Mouse (Mus musculus): Measurements from ENCODE around the gene Prdx6. TPM values are rescaled to one million over a fixed set of nuclear protein-coding genes. Genes with fewer than 3 reads are reported as not detected.

The Prdx6 gene
- total and polyA plus RNA-seq, 3 experiments = 102 to 277 (median 232) TPM

- no peak overlapping the region for H3K27ac ChIP-seq (ENCODE audit: insufficient read depth, low read depth)
- H3K27me3 ChIP-seq (replicated peaks) = no peaks in the 10 kb centered on the region
- peaks cover 22 to 57% of the 10 kb centered on the region in 2 experiments for H3K36me3 ChIP-seq (replicated peaks in 1 of 2; ENCODE audit: control insufficient read depth in 1 of 2, insufficient read depth in 1 of 2, low read length in 1 of 2)
- H3K4me2 ChIP-seq (ENCODE audit: insufficient read depth, low read depth, poor library complexity, severe bottlenecking) = no peak overlapping the region; the same call in 1 of the 2 replicates
- H3K4me1 ChIP-seq (ENCODE audit: control insufficient read depth in 1 of 2, insufficient read depth in 2 of 2) = peaks cover 4 to 51% of the 10 kb centered on the region in 2 experiments
- no peak overlapping the region for H3K9ac ChIP-seq (ENCODE audit: insufficient read depth, low read depth)
- H3K79me2 ChIP-seq (replicated peaks; ENCODE audit: control insufficient read depth, extremely low read depth, insufficient read depth, poor library complexity, severe bottlenecking) = peaks cover 30% of the 10 kb centered on the region
- in situ Hi-C loops (cut with MboI; ENCODE audit: low pct_ligation_motif_present, low pct_unique_long_range_greater_than_20kb, low sequenced_read_pairs) = no loop called here
- no peak for TF ChIP-seq BHLHE40 (IDR thresholded peaks at IDR 0.05; ENCODE audit: low read depth, low read length)
- no peak for TF ChIP-seq ZMIZ1 (IDR thresholded peaks at IDR 0.05; ENCODE audit: low read depth, low read length)
- no peak for TF ChIP-seq CHD1 (IDR thresholded peaks at IDR 0.05; ENCODE audit: low read depth, low read length)
- TF ChIP-seq SIN3A (IDR thresholded peaks at IDR 0.05; ENCODE audit: low read length) = no peak
- no peak for TF ChIP-seq GABPA (IDR thresholded peaks at IDR 0.05; ENCODE audit: insufficient replicate concordance, low read depth, low read length)
- TF ChIP-seq E2F4 (IDR thresholded peaks at IDR 0.05; ENCODE audit: insufficient replicate concordance, low read depth, low read length) = no peak
- no peak for TF ChIP-seq JUND (conservative IDR thresholded peaks at IDR 0.05; ENCODE audit: low read depth, low read length)
- dilution Hi-C loops (cut with MboI; ENCODE audit: extremely low pct_ligation_motif_present, extremely low pct_unique_long_range_greater_than_20kb, low sequenced_read_pairs) = no loop called here
- no peak overlapping the region for H3K4me3 ChIP-seq (replicated peaks in 1 of 3; ENCODE audit: low read depth in 2 of 3, low read length in 2 of 3, poor library complexity in 1 of 3)
- no peaks in the 10 kb centered on the region for H3K9me3 ChIP-seq (replicated peaks; ENCODE audit: low read length)
- DNase-seq (ENCODE audit: extremely low read depth) = no peak
These were observed 3.1 kb downstream of the Prdx6 start for GRCm38 (mm10) chr1:161247643-161248580.

DNA sequence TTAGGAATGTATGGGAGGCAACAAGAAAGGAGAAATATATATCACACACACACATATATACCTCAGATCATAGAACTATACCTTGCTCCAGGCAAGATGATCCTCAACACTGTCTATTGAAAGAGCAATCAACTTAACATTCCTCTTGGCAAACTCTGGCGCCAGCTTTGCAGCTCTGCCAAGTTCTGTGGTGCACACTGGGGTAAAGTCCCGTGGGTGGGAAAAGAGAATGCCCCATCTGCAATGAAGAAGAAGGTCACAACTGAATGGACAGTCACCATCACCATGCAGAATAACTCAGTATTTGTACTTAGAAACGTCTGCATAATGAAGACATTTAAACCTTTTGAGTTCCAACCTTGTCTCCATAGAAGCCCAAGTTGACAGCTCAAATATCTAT, 3.8 kb downstream of the Prdx6 start:
- Histone ChIP-seq H3K79me2 (replicated peaks; ENCODE audit: control insufficient read depth, extremely low read depth, insufficient read depth, poor library complexity, severe bottlenecking) (peaks cover 30% of the 10 kb centered on the region), H3K9ac (ENCODE audit: insufficient read depth, low read depth) (no peak overlapping the region), H3K27ac (ENCODE audit: insufficient read depth, low read depth) (no peak overlapping the region), H3K4me2 (ENCODE audit: insufficient read depth, low read depth, poor library complexity, severe bottlenecking) (no peak overlapping the region), H3K4me1 (ENCODE audit: control insufficient read depth in 1 of 2, insufficient read depth in 2 of 2) (peaks cover 4 to 47% of the 10 kb centered on the region in 2 experiments), H3K36me3 (replicated peaks in 1 of 2; ENCODE audit: control insufficient read depth in 1 of 2, insufficient read depth in 1 of 2, low read length in 1 of 2) (peaks cover 30 to 64% of the 10 kb centered on the region in 2 experiments), H3K9me3 (replicated peaks; ENCODE audit: low read length) (no peaks in the 10 kb centered on the region), H3K27me3 (replicated peaks) (no peaks in the 10 kb centered on the region), H3K4me3 (replicated peaks in 1 of 3; ENCODE audit: low read depth in 2 of 3, low read length in 2 of 3, poor library complexity in 1 of 3) (no peak overlapping the region)
- in situ Hi-C loops (cut with MboI; ENCODE audit: low pct_ligation_motif_present, low pct_unique_long_range_greater_than_20kb, low sequenced_read_pairs) = no loop called here
- no peak for DNase-seq (ENCODE audit: extremely low read depth)
- TF ChIP-seq SIN3A (IDR thresholded peaks at IDR 0.05; ENCODE audit: low read length) (no peak), JUND (conservative IDR thresholded peaks at IDR 0.05; ENCODE audit: low read depth, low read length) (no peak)
- dilution Hi-C loops (cut with MboI; ENCODE audit: extremely low pct_ligation_motif_present, extremely low pct_unique_long_range_greater_than_20kb, low sequenced_read_pairs) = no loop called here

- DNase-seq (ENCODE audit: extremely low read depth) = no peak
- no peak overlapping the region for H3K4me3 ChIP-seq (replicated peaks in 1 of 3; ENCODE audit: low read depth in 2 of 3, low read length in 2 of 3, poor library complexity in 1 of 3)
- H3K27me3 ChIP-seq (replicated peaks) = no peaks in the 10 kb centered on the region
- no peak overlapping the region for H3K27ac ChIP-seq (ENCODE audit: insufficient read depth, low read depth)
- TF ChIP-seq MXI1 (IDR thresholded peaks at IDR 0.05; ENCODE audit: low read depth, low read length) = no peak
- no peak for TF ChIP-seq JUN (IDR thresholded peaks at IDR 0.05; ENCODE audit: insufficient read depth, low read depth, low read length)
- TF ChIP-seq USF2 (conservative IDR thresholded peaks at IDR 0.05; ENCODE audit: low read depth, low read length) = no peak
- TF ChIP-seq CHD1 (IDR thresholded peaks at IDR 0.05; ENCODE audit: low read depth, low read length) = no peak
- no peak for TF ChIP-seq ZNF384 (IDR thresholded peaks at IDR 0.05; ENCODE audit: low read depth, low read length)
- no peak for TF ChIP-seq NRF1 (IDR thresholded peaks at IDR 0.05; ENCODE audit: low read depth, low read length)
- no peak for TF ChIP-seq MAX (IDR thresholded peaks at IDR 0.05; ENCODE audit: low read length)
- TF ChIP-seq ETS1 (conservative IDR thresholded peaks at IDR 0.05; ENCODE audit: low read depth, low read length) = no peak
- no peak for TF ChIP-seq POLR2A (IDR thresholded peaks at IDR 0.05; ENCODE audit: low read depth, low read length)
- TF ChIP-seq POLR2AphosphoS2 (IDR thresholded peaks at IDR 0.05; ENCODE audit: low read depth, low read length) = no peak
- no peak for TF ChIP-seq MEF2A (IDR thresholded peaks at IDR 0.05; ENCODE audit: borderline replicate concordance, low read depth, low read length)
- H3K9me3 ChIP-seq (replicated peaks; ENCODE audit: low read length) = no peaks in the 10 kb centered on the region
- no peaks in the 10 kb centered on the region for H3K4me1 ChIP-seq (ENCODE audit: control insufficient read depth in 1 of 2, insufficient read depth in 2 of 2)
- H3K4me2 ChIP-seq (ENCODE audit: insufficient read depth, low read depth, poor library complexity, severe bottlenecking) = no peak overlapping the region
- H3K9ac ChIP-seq (ENCODE audit: insufficient read depth, low read depth) = no peak overlapping the region
- peaks cover 32 to 56% of the 10 kb centered on the region in 2 experiments for H3K36me3 ChIP-seq (replicated peaks in 1 of 2; ENCODE audit: control insufficient read depth in 1 of 2, insufficient read depth in 1 of 2, low read length in 1 of 2)
- in situ Hi-C loops (cut with MboI; ENCODE audit: low pct_ligation_motif_present, low pct_unique_long_range_greater_than_20kb, low sequenced_read_pairs) = no loop called here
- no peaks in the 10 kb centered on the region for H3K79me2 ChIP-seq (replicated peaks; ENCODE audit: control insufficient read depth, extremely low read depth, insufficient read depth, poor library complexity, severe bottlenecking)
- dilution Hi-C loops (cut with MboI; ENCODE audit: extremely low pct_ligation_motif_present, extremely low pct_unique_long_range_greater_than_20kb, low sequenced_read_pairs) = no loop called here
These were observed 13.3 kb downstream of the Prdx6 start for GRCm38 (mm10) chr1:161237750-161238149.
